Mouse (Mus musculus) C2C12 (cell line): ENCODE results near the gene Zbtb11.
"Not testable (repeated sequence)": the region's sequence is repeated elsewhere in the genome, so short reads cannot be mapped to it uniquely, and the experiment has no call there.

Experiments used
- CEBPB ChIP-seq: IDR thresholded peaks from one replicate; pipeline ENCODE4 v1.6.1; 2011; ENCODE audit warnings: low read depth, mild to moderate bottlenecking, control low read depth, moderate library complexity
- CTCF ChIP-seq: IDR thresholded peaks from one replicate; pipeline ENCODE4 v1.5.1; 2011; ENCODE audit not compliant: control insufficient read depth, insufficient read depth, insufficient read length
- MAX ChIP-seq: IDR thresholded peaks from one replicate; pipeline ENCODE4 v1.6.1; 2011; ENCODE audit warnings: mild to moderate bottlenecking, control low read depth
- MYOD1 ChIP-seq: IDR thresholded peaks from one replicate; pipeline ENCODE4 v1.6.1; 2011; ENCODE audit warnings: low read depth; ENCODE audit not compliant: control insufficient read depth, insufficient read length
- MYOG ChIP-seq: IDR thresholded peaks from one replicate; pipeline ENCODE4 v1.6.1; 2011; ENCODE audit not compliant: control insufficient read depth, insufficient read length; ENCODE audit errors: extremely low read depth
- USF1 ChIP-seq: IDR thresholded peaks from one replicate; pipeline ENCODE4 v1.6.1; 2011; ENCODE audit warnings: low read depth, mild to moderate bottlenecking, control low read depth, moderate library complexity

- TF ChIP-seq MAX, USF1, CTCF, CEBPB, MYOG, MYOD1: not testable (repeated sequence)
Observed at GRCm38 (mm10) chr16:55954196-55954595, 19.5 kb upstream of the Zbtb11 start.
